Mouse (Mus musculus) small intestine, adult 2 months (tissue): ENCODE data around the gene Abce1.

Experiments
- CTCF ChIP-seq: fragments of 200-500 bp; IDR thresholded peaks from 2 replicates; pipeline ENCODE4 v1.5.1; 2012; ENCODE audit warnings: low read depth, mild to moderate bottlenecking, control low read depth, inconsistent platforms, low read length, moderate library complexity, mixed read lengths; ENCODE audit not compliant: insufficient replicate concordance, insufficient read length; ENCODE audit errors: extremely low read depth
- POLR2A ChIP-seq: fragments of 200-500 bp; IDR thresholded peaks from 2 replicates; pipeline ENCODE4 v1.6.1; 2012; ENCODE audit warnings: low read depth, mild to moderate bottlenecking, control low read depth, inconsistent platforms, low read length, moderate library complexity

- no peak for TF ChIP-seq POLR2A
- TF ChIP-seq CTCF, result no peak
Observed at GRCm38 (mm10) chr8:79727900-79728299, 16.4 kb upstream of the Abce1 start.
